Mouse (Mus musculus) spleen, adult 2 months (tissue): ENCODE data around the gene Tmem131l. TPM values are rescaled to one million over a fixed set of nuclear protein-coding genes. Genes with fewer than 3 reads are reported as not detected.

Source experiments
- DNase-seq, 2 experiments: peaks; one replicate each; pipeline versions ENCODE4 v3.0.0 to v3.0.0-alpha.2; 2012 to 2021; ENCODE audit warnings: low spot score in 2 of 2, low read depth in 1 of 2
- H3K27ac ChIP-seq: fragments of 200-500 bp; 2 replicates; pipeline ENCODE4 v1.5.1; 2012; ENCODE audit warnings: low read length, inconsistent platforms; ENCODE audit not compliant: insufficient read depth
- H3K27me3 ChIP-seq: fragments of 200-500 bp; 2 replicates; pipeline ENCODE4 v1.6.1; 2012; ENCODE audit warnings: mild to moderate bottlenecking, moderate library complexity, low read length, inconsistent platforms; ENCODE audit not compliant: control insufficient read depth, insufficient read depth
- H3K36me3 ChIP-seq: fragments of 200-500 bp; 2 replicates; pipeline ENCODE4 v1.6.1; 2012; ENCODE audit warnings: mild to moderate bottlenecking, low read length, inconsistent platforms; ENCODE audit not compliant: control insufficient read depth, insufficient read depth
- H3K4me1 ChIP-seq: fragments of 200-500 bp; 2 replicates; pipeline ENCODE4 v1.6.1; 2011; ENCODE audit warnings: inconsistent platforms; ENCODE audit not compliant: control insufficient read depth, insufficient read depth, insufficient read length
- H3K4me3 ChIP-seq: fragments of 200-500 bp; 2 replicates; pipeline ENCODE4 v1.5.1; 2011; ENCODE audit warnings: mild to moderate bottlenecking, inconsistent platforms; ENCODE audit not compliant: insufficient read depth, insufficient read length; ENCODE audit errors: extremely low read depth
- CTCF ChIP-seq: fragments of 200-500 bp; IDR thresholded peaks from 2 replicates; pipeline ENCODE4 v1.5.1; 2011; ENCODE audit warnings: mild to moderate bottlenecking, inconsistent platforms; ENCODE audit not compliant: insufficient read depth, insufficient read length, insufficient replicate concordance; ENCODE audit errors: extremely low read depth
- POLR2A ChIP-seq: fragments of 200-500 bp; IDR thresholded peaks from 2 replicates; pipeline ENCODE4 v1.6.1; 2011; ENCODE audit warnings: low read depth, low read length, inconsistent platforms
- WGBS: fragments of 180-500 bp; shearing (Covaris S2); methylation state at CpG from one replicate; pipeline ENCODE4 v1.1.7; 2018; 5-methylcytosine and 5-hydroxymethylcytosine counted together
- polyA plus RNA-seq: library from polyadenylated mRNA; depleted of rRNA; stranded (reverse); fragments of >200 nt; gene quantifications from 2 replicates; pipeline ENCODE4 v1.2.3, GENCODE M21; 2012

Tmem131l gene
- polyA plus RNA-seq, 1 experiment = 116 TPM

DNA sequence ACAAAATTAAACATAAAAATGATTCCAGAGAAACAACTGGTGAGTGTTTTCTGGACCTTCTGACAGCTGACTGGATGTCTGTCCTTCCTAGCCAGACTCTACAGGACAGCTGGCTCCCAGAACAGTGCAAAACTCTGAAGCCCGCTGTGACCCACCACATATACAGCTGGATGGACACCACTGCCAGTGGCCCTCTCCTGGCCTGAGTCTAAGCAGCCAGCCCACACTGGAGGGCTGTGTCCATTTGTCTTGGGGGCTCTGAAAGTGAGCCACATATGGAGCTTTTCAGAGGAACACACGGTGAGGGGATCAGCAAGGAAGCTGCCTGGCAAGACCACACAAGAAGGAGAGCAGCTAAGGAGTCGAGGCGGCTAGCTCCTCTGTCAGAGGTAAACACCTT is 51.8 kb downstream of the Tmem131l start:
- TF ChIP-seq CTCF (no peak), POLR2A (no peak)
- DNase-seq = no peak
- no peak overlapping the region for H3K4me3 ChIP-seq
- peak overlapping the region; percentile 12; the same call in 1 of the 2 replicates for H3K27ac ChIP-seq
- peaks cover 24% of the 10 kb centered on the region; the same call in 1 of the 2 replicates for H3K4me1 ChIP-seq
- 62% methylated on average over 4 of the region's 4 CpGs for WGBS
- H3K36me3 ChIP-seq = peaks cover 3% of the 10 kb centered on the region; the same call in 1 of the 2 replicates
- no peaks in the 10 kb centered on the region for H3K27me3 ChIP-seq

DNA sequence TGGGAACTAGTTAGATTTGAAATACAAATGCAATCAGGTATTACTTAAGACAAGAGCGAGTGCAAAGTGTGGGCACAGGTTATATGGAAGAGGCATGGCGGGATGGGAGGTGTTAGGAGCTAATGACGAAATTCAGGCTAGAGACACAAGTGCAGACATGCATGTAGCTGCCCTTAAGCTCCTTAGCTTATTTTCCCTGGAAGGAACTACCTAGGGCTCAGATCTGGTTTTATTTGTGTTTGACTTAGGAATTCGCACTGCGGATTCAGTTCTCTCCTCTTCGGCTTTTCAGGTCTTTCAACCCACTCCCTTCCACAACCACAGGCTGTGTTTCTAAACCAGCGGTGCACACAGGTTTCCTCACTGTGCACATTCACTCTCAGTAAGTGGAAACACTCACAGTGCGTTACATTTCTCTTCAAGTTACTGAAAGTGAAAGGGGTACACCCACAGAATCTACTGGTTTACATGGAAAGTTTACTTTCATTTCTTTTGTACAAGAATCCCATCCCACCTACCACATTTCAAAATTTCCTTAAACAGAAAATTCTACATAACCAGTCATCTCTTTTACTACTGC is 52.4 kb downstream of the Tmem131l start:
- Histone ChIP-seq H3K4me1 (peaks cover 21% of the 10 kb centered on the region; the same call in 1 of the 2 replicates), H3K27ac (no peak overlapping the region), H3K27me3 (no peaks in the 10 kb centered on the region), H3K36me3 (0 out of 2 replicates have a peak, but pooled peaks cover 1% of the 10 kb centered on the region), H3K4me3 (no peak overlapping the region)
- DNase-seq = no peak
- no peak for TF ChIP-seq CTCF
- 62% methylated on average over 8 of the region's 8 CpGs for WGBS

DNA sequence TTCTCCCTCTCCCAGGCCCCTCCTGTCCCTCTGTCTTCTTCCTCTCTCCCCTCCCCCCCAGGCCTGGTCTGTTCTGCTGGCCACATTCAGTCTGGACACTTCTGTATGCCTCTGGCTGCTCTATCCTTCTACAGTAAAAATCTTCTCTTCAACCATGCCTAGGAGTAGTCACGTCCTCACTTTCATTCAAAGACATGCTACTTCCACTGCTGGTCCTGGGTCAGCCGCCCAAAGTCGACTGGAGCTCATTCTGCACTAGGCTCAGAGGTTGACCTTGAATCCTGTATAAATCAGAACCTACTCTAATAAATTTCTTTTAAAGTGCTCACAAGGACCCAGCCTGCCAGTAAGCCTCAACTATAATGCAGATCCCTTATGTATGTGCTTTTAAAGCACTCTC is 53.2 kb downstream of the Tmem131l start:
- H3K4me1 ChIP-seq = peaks cover 21% of the 10 kb centered on the region; the same call in 1 of the 2 replicates
- no peak overlapping the region for H3K27ac ChIP-seq
- H3K27me3 ChIP-seq = no peaks in the 10 kb centered on the region
- H3K4me3 ChIP-seq = no peak overlapping the region
- 86% methylated on average over 3 of the region's 3 CpGs for WGBS
- H3K36me3 ChIP-seq = 0 out of 2 replicates have a peak, but pooled peaks cover 1% of the 10 kb centered on the region
- DNase-seq = no peak
- TF ChIP-seq CTCF = no peak
- no peak for TF ChIP-seq POLR2A

DNA sequence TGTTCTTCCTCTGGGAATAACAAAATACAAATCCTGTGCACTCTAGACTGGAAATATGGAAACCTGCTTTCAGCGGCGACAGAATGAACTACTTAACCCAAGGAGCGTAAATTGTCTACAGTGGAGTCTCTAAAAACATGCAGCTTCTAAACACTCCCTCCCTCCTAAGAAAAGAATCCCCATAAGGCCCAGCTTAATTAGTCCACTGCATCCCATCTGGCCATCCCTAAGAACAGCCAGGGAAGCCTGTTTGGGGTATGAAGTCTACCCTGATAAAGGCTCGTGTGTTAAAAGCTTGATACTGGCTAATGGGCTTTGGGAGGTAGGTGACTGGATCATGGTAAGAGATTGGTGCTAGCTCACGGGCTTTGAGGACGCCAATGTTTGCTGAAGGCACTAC is 54.5 kb downstream of the Tmem131l start:
- peaks cover 22% of the 10 kb centered on the region; the same call in 1 of the 2 replicates for H3K4me1 ChIP-seq
- H3K4me3 ChIP-seq = no peak overlapping the region
- 0 out of 2 replicates have a peak, but pooled peaks cover 1% of the 10 kb centered on the region for H3K36me3 ChIP-seq
- TF ChIP-seq POLR2A (no peak), CTCF (no peak)
- WGBS = 94% methylated on average over 6 of the region's 6 CpGs
- no peak overlapping the region for H3K27ac ChIP-seq
- H3K27me3 ChIP-seq = no peaks in the 10 kb centered on the region
- no peak for DNase-seq

DNA sequence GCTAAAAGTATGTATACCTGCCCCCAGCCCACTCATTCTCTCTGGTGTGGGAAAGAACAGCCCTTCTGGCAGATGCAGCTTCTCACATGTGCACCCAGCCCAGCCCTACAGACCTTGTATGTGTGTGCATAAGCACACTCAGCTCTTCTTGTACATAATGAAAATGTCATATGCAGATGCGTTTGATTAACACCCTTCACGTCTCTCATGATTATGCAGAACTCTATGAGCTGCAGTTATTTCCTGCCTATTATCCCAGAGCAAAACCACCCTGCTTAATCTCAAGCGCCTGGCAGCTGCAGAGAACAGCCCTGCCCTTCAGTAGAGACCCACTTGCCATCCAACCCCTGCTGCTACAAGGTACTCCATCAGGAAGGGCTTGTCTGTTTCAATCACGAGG is 55.6 kb downstream of the Tmem131l start:
- Histone ChIP-seq H3K4me3 (no peak overlapping the region), H3K27me3 (no peaks in the 10 kb centered on the region)
- no peak for DNase-seq

DNA sequence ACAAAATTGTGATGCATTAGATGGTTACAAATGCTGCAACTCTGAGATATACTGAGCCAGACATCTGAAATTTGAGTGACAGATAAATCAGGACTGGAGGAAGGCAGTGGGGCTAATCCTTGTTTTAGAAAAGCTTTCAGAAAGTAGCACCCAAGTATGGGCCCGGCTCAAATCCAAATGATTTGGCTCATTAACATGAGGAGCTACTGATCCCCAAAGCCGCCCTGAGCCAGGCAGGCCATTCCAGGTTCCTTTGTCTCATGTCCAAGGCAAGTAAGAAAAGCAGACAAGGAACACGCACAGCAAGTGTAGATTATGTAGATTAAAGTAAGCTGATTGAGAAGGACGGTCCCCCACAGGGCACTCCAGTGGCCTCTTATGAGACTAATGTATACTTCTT is 57.2 kb downstream of the Tmem131l start:
- DNase-seq = no peak
- TF ChIP-seq POLR2A (no peak), CTCF (no peak)
- Histone ChIP-seq H3K36me3 (0 out of 2 replicates have a peak, but pooled peaks cover 1% of the 10 kb centered on the region), H3K27me3 (no peaks in the 10 kb centered on the region), H3K27ac (no peak overlapping the region), H3K4me3 (no peak overlapping the region), H3K4me1 (peaks cover 12% of the 10 kb centered on the region; the same call in 1 of the 2 replicates)
- 91% methylated on average over 4 of the region's 4 CpGs for WGBS

More for the DNA sequence above, 55.6 kb downstream of the Tmem131l start:
- WGBS = 66% methylated on average over 4 of the region's 4 CpGs
- Histone ChIP-seq H3K27ac (no peak overlapping the region), H3K4me1 (peaks cover 23% of the 10 kb centered on the region; the same call in 1 of the 2 replicates), H3K36me3 (0 out of 2 replicates have a peak, but pooled peaks cover 1% of the 10 kb centered on the region)
- TF ChIP-seq CTCF (no peak), POLR2A (no peak)

DNA sequence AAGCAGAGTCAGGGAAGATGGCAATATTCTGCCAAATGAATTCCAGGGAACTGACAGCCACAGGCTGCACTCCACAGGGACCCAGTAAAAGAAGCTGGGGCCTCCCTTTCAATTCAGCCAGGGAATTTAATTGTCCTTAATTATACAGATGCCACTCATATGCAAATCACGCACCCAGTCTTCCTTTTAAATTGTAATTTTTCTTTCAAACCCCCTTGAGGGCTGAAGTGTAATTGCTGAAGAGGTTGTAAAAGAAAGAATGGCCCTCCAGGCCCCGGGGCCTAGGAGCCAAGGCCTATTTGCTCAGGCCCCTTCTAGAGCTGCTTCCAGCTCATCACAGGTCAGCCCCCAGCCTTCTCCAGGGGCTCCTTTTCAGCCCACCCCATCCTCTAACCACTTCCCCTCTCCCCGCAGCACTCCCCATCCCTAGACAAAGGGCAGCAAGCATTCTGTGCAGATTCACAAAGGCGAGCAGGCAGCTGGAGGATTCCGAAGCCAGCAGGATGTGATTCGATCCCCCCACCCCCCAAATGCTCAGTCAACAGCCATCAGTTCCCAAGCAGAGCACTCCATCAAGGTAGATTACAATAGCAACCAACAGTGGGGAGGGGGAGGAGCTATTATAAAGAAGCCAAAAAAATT is 59.6 kb downstream of the Tmem131l start:
- no peaks in the 10 kb centered on the region; the same call in 1 of the 2 replicates for H3K36me3 ChIP-seq
- H3K4me1 ChIP-seq = peaks cover 2% of the 10 kb centered on the region; the same call in 1 of the 2 replicates
- 62% methylated on average over 6 of the region's 6 CpGs for WGBS
- H3K27me3 ChIP-seq = no peaks in the 10 kb centered on the region
- DNase-seq = no peak
- TF ChIP-seq CTCF = no peak
- TF ChIP-seq POLR2A = no peak
- H3K27ac ChIP-seq = no peak overlapping the region
- H3K4me3 ChIP-seq = no peak overlapping the region
